Mouse (Mus musculus) forebrain, embryonic 12.5 days (tissue): ENCODE measurements around the gene Zfp503. TPM values are rescaled to one million over a fixed set of nuclear protein-coding genes. Genes with fewer than 3 reads are reported as not detected.

Experiments
- ATAC-seq: fragments of 200-750 bp; cut with Nextera tagmentation; 2 replicates; pipeline ENCODE4 v1.8.0; 2017; ENCODE audit warnings: moderate TSS enrichment; ENCODE audit not compliant: low FRiP score
- H3K27ac ChIP-seq: fragments of 300-500 bp; sonication (generic); 2 replicates; pipeline ENCODE4 v1.5.1; 2016; ENCODE audit warnings: mild to moderate bottlenecking
- H3K27me3 ChIP-seq: fragments of 300-500 bp; sonication (generic); 2 replicates; pipeline ENCODE4 v1.6.1; 2016; ENCODE audit warnings: mild to moderate bottlenecking
- H3K36me3 ChIP-seq: fragments of 300-500 bp; sonication (generic); replicated peaks from 2 replicates; pipeline ENCODE4 v1.6.1; 2016; ENCODE audit warnings: mild to moderate bottlenecking
- H3K4me1 ChIP-seq: fragments of 300-500 bp; sonication (generic); 2 replicates; pipeline ENCODE4 v1.6.1; 2016
- H3K4me2 ChIP-seq: fragments of 300-500 bp; sonication (generic); 2 replicates; pipeline ENCODE4 v1.6.1; 2016; ENCODE audit warnings: mild to moderate bottlenecking, moderate library complexity
- H3K4me3 ChIP-seq: fragments of 300-500 bp; sonication (generic); replicated peaks from 2 replicates; pipeline ENCODE4 v1.5.1; 2016; ENCODE audit warnings: mild to moderate bottlenecking
- H3K9ac ChIP-seq: fragments of 300-500 bp; sonication (generic); 2 replicates; pipeline ENCODE4 v1.6.1; 2016; ENCODE audit warnings: mild to moderate bottlenecking
- H3K9me3 ChIP-seq: fragments of 300-500 bp; sonication (generic); 2 replicates; pipeline ENCODE4 v1.6.1; 2016
- WGBS: fragments of 180-500 bp; shearing (Covaris S2); methylation state at CpG from one replicate; pipeline ENCODE4 v1.1.7; 2016; 5-methylcytosine and 5-hydroxymethylcytosine counted together
- polyA plus RNA-seq: library from polyadenylated mRNA; unstranded; fragments of >200 nt; fragmentation: Nextera tagmentation; extraction: Ambion mirVana; gene quantifications from 2 replicates; pipeline ENCODE4 v1.2.1, GENCODE M21; 2016

The Zfp503 gene
- polyA plus RNA-seq, 1 experiment from 2014 or later = 13.8 TPM

DNA sequence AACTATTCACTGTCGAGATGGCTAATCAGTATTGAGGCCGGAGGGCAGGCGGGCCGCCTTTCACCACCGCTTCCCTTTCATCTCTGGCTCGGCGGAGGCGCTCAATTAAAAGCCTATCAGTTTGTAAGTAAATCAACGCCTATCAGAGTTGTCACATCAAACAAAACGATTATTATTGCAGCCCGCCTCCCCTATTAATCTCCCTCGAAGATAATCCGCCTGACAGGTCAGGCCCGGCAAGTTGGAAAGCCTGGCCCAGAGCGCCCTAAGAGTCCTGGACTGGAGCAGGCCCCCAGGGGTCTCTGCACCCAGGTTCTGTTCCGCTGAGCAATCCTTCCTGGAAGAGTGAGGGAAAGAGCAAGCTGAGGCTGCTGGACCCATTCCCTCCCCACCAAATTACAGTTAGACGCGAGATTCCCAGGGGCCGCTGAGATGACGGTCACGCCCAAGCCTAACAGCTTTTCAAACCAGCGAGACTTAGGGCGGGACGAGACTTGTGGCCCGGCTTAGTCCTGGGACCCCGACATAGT is 1.9 kb upstream of the Zfp503 start:
- peaks cover 84% of the 10 kb centered on the region for H3K27me3 ChIP-seq
- H3K4me1 ChIP-seq = peaks cover 68% of the 10 kb centered on the region
- H3K9ac ChIP-seq = 0 out of 2 replicates have a peak overlapping the region, but pooled peaks have one; percentile 25
- no peaks in the 10 kb centered on the region for H3K36me3 ChIP-seq
- peak overlapping the region; percentile 80 for H3K4me3 ChIP-seq
- ATAC-seq = no peak
- WGBS = under 1% methylated on average over 26 of the region's 26 CpGs
- no peaks in the 10 kb centered on the region for H3K9me3 ChIP-seq
- peak overlapping the region; percentile 69 for H3K27ac ChIP-seq
- H3K4me2 ChIP-seq = peak overlapping the region; percentile 93

DNA sequence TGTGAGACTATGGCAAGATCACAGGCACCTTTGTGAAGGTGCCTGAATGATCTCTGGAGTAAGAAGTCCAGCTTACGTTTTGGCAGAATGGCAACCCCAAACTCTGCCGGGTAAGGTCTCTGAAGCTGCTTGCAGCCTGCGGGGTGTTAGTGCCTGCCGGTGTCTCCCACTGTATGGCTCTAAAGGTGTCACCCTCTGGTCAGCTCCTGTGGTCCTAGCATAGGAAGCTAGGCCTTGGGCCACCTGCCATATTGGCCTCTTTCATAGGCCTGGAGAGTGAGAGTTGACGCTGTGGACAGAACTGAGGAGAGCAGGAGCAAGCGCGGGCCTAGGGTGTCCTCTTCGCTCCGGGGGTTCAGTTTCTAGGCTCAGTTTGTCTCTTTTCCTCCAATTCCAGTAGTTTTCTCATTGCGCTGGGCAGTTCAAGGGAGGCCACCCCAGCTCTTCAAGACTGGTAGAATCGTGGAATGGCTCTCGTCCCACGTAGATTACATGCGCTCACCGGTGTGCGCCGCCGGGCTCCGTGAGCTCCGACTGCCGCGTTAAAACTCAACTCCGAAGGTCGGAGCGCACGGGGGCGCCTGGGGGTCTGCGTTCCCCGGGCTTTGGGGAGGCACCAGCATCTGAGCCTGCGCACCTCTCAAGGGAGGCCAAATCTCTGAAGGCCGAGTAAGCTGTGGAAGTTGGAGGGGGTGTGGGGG is 1.1 kb upstream of the Zfp503 start:
- peaks cover 85% of the 10 kb centered on the region for H3K27me3 ChIP-seq
- 1% methylated on average over 31 of the region's 31 CpGs for WGBS
- no peak for ATAC-seq
- peak overlapping the region; percentile 86 for H3K27ac ChIP-seq
- H3K9me3 ChIP-seq = no peaks in the 10 kb centered on the region
- H3K4me3 ChIP-seq = peak overlapping the region; percentile 80
- H3K9ac ChIP-seq = peak overlapping the region; percentile 90
- H3K36me3 ChIP-seq = no peaks in the 10 kb centered on the region
- peaks cover 76% of the 10 kb centered on the region for H3K4me1 ChIP-seq
- H3K4me2 ChIP-seq = peak overlapping the region; percentile 93

DNA sequence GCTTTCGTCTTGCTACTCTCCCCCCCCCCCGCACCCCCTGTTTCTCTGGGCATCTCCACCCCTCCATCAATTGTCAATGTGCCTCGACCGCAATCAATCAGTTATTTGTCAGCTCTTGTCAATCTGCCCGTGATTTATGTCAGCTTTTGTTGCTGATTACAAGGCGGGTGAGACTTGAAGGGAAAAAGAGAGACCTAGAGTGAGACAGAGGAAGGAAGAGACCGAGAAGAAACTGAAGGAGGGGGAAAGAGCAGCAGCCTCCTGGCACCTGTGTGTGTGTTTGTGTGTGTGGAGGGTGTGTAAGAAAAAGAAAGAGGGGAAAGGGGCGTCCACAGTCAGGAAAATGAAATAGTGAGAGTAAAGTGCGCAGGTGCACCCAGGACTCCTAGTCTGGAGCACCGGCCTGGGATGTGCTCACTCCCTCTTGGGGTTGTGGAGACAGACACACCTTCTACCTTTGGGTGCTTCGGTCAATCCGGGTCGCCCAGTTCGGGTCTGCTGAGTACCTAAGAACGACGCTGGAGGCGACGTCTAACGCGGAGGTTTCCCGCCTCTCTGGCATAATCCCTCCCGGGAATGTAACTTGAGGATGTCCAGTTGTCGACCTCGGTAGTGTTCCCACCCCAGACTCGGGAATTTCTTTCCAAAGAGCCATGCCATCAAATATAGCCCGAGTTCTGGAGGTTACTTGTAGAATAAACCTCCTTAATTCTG is 667 bp downstream of the Zfp503 start:
- peak overlapping the region; percentile 93 for H3K4me2 ChIP-seq
- peak overlapping the region; percentile 90; the same call in 1 of the 2 replicates for H3K9ac ChIP-seq
- H3K27ac ChIP-seq = peak overlapping the region; percentile 86
- H3K4me1 ChIP-seq = peaks cover 68% of the 10 kb centered on the region
- H3K27me3 ChIP-seq = peaks cover 80% of the 10 kb centered on the region
- H3K4me3 ChIP-seq = peak overlapping the region; percentile 80
- 0 out of 2 replicates have a peak, but pooled peaks have one; percentile 3 for ATAC-seq
- H3K36me3 ChIP-seq = no peaks in the 10 kb centered on the region
- no peaks in the 10 kb centered on the region for H3K9me3 ChIP-seq
- WGBS = 0% methylated on average over 24 of the region's 26 CpGs

DNA sequence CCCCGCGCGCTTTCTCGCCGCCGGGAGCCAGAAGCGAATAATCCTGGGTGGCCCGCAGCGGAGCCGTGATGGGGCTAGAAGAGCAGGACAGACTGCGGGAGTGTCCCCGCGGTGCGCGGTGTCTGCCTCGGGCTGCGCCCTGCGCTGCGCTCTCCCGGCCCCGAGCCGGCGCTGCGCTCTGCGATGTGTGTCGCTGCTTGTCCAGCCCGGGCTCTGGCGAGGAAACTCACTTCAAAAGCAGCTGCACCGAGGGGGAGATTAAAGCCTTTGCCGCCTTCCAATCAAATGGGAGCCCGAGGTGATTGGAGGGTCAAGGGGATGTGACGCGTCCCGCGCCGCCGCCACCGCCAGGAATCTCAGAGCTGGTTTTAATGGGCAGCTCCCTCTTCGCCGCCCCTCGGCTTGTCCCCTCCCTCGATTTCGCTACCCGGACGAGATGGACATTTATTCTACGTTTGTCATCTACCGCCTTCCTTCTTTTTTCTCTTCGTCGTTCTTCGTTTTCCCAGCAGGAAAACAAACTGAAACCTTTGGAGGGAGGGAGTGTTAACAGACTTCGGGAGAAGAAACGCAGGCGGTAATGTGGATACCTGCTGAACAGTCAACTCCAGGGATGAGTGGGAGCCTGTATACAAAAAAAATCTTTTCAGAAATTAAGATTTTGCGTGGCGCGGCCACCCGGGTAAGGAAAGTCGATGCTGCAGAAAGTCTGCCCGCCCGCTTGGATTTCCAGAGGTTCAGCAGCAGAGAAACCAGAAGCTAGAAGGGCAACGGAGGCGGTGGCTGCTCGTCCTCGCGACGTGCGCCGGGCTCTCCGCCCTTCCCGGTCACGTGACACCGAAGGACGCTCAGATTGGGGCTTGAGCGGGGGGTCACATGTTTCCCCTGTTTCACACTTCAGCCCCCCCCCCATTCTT is 1.5 kb downstream of the Zfp503 start:
- Histone ChIP-seq H3K27ac (peak overlapping the region; percentile 95), H3K4me1 (peaks cover 68% of the 10 kb centered on the region), H3K4me3 (peak overlapping the region; percentile 80), H3K9ac (peak overlapping the region; percentile 90), H3K27me3 (peaks cover 79% of the 10 kb centered on the region), H3K9me3 (no peaks in the 10 kb centered on the region), H3K36me3 (no peaks in the 10 kb centered on the region), H3K4me2 (peak overlapping the region; percentile 93)
- ATAC-seq = peak; percentile 83
- under 1% methylated on average over 71 of the region's 74 CpGs for WGBS

DNA sequence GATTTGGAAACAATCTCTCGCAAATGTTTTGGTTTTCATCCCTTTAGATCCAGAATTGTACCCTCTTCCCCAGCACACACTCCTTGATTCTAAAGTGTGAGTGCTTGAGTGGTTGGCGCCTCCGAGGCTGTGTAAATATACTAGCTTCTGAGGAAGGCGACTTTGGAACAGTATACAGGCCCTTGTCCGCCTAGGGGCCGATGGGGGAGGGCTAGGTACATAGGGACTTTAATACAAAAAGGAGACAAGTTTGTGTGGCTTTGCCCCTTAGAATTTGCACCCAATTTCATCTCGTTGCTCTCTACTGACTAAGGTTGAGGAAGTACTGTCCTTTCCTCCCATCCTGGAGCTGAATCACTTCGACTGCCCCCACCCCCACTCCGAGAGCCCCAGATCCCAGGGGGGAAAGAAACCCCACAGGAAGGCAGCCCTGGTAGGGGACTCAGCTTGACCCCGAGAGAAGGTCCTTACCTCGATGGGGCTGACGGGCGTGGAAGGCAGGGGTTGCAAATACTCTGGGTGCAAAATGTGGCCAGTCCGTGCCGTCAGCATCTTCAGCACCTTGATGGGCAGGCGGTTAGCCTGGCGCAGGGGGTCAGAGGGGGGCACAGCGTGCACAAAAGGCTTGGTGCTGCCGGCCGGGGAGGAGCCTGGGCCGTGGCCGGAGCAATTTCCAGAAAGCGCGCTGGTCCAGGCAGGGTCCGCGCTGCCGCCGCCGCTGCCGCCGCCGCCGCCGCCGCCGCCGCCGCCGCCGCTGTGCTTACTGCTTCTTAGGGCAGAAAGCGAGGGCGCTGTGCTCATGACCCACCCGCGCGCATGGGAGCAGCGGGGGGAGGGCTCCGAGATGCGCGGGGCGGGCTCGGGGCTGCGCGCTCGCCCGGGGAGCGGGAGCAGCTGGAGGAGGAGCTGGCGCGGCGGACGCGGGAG is 2.4 kb downstream of the Zfp503 start:
- Histone ChIP-seq H3K9me3 (no peaks in the 10 kb centered on the region), H3K9ac (peak overlapping the region; percentile 90), H3K27me3 (peaks cover 81% of the 10 kb centered on the region), H3K4me2 (peak overlapping the region; percentile 93), H3K4me1 (peaks cover 71% of the 10 kb centered on the region), H3K36me3 (no peaks in the 10 kb centered on the region), H3K27ac (peak overlapping the region; percentile 95), H3K4me3 (peak overlapping the region; percentile 80)
- ATAC-seq = peak; percentile 2; the same call in 1 of the 2 replicates
- WGBS = under 1% methylated on average over 43 of the region's 61 CpGs

DNA sequence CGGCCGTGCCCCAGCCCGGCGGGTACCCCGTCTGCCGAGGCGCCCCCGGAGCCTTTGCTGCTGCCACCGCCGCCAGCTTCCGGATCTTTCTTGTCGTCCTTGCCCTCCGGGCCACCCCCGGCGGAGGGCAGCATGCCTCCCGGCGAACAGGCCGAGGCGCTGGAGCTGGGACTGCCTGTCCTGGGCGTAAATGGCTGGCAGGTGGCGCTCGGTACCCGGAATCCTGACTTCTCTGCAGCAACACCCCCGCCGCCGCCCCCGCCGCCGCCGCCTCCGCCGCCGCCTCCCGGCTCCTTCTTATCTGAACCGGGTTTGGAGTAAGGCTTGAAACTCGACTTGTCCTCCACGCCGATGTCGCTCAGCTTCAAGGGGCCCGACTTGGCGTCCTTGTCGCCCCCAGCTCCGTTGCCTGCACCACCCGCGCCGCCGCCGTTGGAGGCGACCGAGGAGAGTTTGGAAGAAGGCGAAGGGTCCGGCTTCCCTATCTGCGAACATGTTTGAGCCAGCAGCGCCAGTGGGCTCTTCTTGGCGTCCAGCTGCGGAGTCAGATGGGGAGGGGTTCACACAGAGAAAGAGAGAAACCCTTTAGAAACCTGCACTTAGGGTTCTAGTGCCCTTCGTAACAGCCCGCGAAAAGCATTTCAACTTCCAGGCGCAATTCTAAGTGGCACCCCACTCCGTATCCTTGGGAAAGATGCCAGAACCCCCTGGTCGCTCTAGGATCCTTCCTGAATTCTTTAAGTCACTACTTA is 3.2 kb downstream of the Zfp503 start:
- peak overlapping the region; percentile 93 for H3K4me2 ChIP-seq
- H3K36me3 ChIP-seq = no peaks in the 10 kb centered on the region
- H3K9ac ChIP-seq = peak overlapping the region; percentile 90
- peaks cover 70% of the 10 kb centered on the region for H3K4me1 ChIP-seq
- H3K4me3 ChIP-seq = peak overlapping the region; percentile 80
- no peak for ATAC-seq
- peak overlapping the region; percentile 95 for H3K27ac ChIP-seq
- H3K9me3 ChIP-seq = no peaks in the 10 kb centered on the region
- WGBS = under 1% methylated on average over 62 of the region's 62 CpGs
- peaks cover 80% of the 10 kb centered on the region for H3K27me3 ChIP-seq

DNA sequence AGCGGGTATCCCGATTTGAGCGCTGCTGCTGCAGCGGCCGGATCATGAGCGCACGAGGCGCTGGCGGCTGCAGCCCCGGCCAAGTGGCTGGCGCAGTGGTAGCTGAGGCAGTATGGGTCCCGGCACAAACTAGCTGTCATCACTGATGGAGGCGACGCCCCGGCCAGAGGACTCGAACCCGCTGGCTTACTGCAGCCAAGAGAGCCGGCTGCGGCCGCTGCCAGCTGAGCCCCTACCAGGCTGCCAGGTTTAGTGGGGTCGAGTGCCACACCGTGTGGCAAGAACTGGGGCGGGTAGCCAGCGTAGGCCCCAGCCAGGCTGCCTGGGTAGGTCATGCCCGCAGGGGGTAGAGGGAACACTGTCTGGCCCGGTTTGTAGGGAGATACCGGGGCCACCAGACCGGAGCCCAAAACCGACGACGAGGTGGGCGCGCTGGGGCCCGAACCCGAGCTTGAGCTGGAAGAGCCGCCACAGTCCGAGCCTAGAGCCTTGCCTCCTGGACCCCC is 3.9 kb downstream of the Zfp503 start:
- WGBS = 1% methylated on average over 33 of the region's 37 CpGs
- no peaks in the 10 kb centered on the region for H3K36me3 ChIP-seq
- H3K9ac ChIP-seq = peak overlapping the region; percentile 90
- H3K4me1 ChIP-seq = peaks cover 65% of the 10 kb centered on the region
- H3K9me3 ChIP-seq = no peaks in the 10 kb centered on the region
- no peak for ATAC-seq
- H3K4me3 ChIP-seq = peak overlapping the region; percentile 80
- H3K27me3 ChIP-seq = peaks cover 82% of the 10 kb centered on the region
- peak overlapping the region; percentile 93 for H3K4me2 ChIP-seq
- H3K27ac ChIP-seq = peak overlapping the region; percentile 95

DNA sequence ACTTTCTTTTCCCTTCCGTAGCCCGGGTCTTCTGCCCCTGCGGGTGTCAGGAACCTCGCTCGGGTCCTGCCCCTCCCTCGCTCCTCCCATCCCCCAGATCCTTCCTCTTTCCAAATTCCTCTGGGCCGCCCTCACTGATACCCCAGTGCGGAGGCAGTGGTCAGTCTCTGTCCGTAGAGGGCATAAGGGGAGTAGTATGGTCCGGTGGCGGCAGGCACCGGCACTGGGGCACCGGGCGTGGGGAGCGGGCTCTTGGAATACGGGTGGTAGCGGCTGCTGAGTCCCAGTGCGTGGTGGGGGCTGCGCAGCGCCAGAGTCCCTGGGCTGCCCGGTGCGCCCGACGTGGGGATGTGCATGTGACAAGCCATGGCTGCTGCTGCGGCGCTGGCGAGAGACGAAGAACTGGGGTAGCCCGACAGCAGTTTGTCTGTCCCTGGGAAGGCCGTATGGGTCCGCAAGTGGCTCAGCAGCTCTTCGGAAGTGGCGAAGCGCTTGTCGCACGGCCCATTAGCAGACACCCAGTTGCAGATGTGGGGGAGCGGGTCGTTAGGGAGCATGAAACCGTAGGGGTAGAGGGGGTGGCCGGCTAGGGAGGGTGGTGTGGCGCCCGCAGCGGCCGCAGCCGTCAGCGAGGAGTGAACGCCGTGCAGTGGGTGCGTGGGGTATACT is 4.5 kb downstream of the Zfp503 start:
- ATAC-seq = no peak
- peak overlapping the region; percentile 93 for H3K4me2 ChIP-seq
- H3K27me3 ChIP-seq = peaks cover 82% of the 10 kb centered on the region
- H3K36me3 ChIP-seq = no peaks in the 10 kb centered on the region
- 1% methylated on average over 49 of the region's 49 CpGs for WGBS
- H3K27ac ChIP-seq = peak overlapping the region; percentile 95
- H3K4me1 ChIP-seq = peaks cover 59% of the 10 kb centered on the region
- H3K4me3 ChIP-seq = peak overlapping the region; percentile 80
- no peaks in the 10 kb centered on the region for H3K9me3 ChIP-seq
- peak overlapping the region; percentile 90 for H3K9ac ChIP-seq

DNA sequence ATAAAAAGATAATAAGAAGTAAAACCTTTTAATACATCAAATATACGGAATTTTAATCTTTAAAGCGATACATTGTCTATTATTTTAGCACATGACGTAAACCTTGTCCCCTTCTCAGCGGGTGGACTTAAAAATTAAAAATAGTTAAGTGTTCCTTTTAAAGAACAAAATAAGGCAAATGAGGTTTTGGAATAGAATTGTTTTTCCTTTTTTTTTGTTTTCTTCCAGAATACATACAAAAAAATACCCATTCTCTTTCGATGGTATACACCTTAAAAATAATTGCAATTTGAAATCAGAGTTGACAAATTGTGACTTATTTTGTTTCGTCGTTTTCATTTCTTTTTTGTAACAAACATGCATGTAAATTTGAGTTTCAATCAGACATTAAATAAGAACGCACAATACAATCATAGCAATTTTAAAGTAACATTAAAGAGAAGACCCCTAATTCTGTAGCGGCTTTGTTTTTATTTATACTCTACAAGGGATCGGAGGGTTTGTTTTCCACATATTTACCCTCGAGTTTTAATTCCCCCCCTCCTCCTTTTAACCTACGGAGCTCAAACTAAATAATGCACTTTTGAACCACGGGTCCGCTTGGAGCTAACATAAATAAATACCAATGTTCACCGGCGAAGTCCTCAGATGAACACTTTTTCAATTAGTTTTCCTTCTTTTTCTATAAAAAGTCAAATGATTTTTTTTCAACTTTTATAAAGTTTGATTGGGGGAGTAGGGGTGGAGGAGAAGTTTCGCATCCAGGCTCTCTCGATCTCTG is 5.3 kb downstream of the Zfp503 start:
- Histone ChIP-seq H3K4me3 (peak overlapping the region; percentile 80), H3K27me3 (peaks cover 82% of the 10 kb centered on the region), H3K9ac (peak overlapping the region; percentile 90), H3K9me3 (no peaks in the 10 kb centered on the region), H3K36me3 (no peaks in the 10 kb centered on the region), H3K4me1 (peaks cover 52% of the 10 kb centered on the region), H3K4me2 (peak overlapping the region; percentile 93), H3K27ac (peak overlapping the region; percentile 95; the same call in 1 of the 2 replicates)
- ATAC-seq = no peak
- WGBS = 5% methylated on average over 18 of the region's 18 CpGs
